Mouse (Mus musculus): Measurements from ENCODE around the gene Flad1. TPM values are rescaled to one million over a fixed set of nuclear protein-coding genes. Genes with fewer than 3 reads are reported as not detected.
"Not testable (repeated sequence)": the region's sequence is repeated elsewhere in the genome, so short reads cannot be mapped to it uniquely, and the experiment has no call there.

Flad1 gene
- polyA plus RNA-seq, 1 experiment from 2014 or later: 18.7 TPM

DNA sequence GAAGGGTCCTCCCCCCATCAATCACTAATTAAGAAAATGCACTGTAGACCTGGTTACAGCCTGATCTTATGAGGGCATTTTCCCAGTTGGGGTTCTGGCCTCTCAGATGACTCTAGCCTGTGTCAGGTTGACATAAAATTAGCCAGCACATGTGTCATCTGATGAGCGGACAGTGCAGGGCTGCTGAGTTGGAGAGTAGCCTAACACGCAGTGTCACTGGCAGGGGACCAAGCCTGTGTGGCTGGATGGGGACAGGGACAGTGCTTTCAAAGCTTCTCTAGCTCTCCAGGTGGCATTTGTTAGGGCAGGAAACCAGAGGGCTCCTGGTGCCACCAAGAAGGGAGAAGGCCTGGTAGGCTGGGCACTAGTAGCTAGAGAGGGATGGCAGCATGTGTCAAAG lies 29.0 kb upstream of the Flad1 start:
- WGBS (ENCODE audit: insufficient replicate concordance): 83% methylated on average over 2 of the region's 2 CpGs
- ATAC-seq (ENCODE audit: low read depth) (no peak), DNase-seq (no peak)
- Histone ChIP-seq H3K4me3 (replicated peaks) (no peak overlapping the region), H3K36me3 (0 out of 2 replicates have a peak, but pooled peaks cover 3% of the 10 kb centered on the region), H3K27me3 (no peaks in the 10 kb centered on the region), H3K4me1 (replicated peaks) (peaks cover 29% of the 10 kb centered on the region), H3K9me3 (replicated peaks) (no peaks in the 10 kb centered on the region), H3K27ac (no peak overlapping the region), H3K9ac (no peak overlapping the region), H3K4me2 (no peak overlapping the region)

GRCm38 (mm10) chr3:89437269-89437668 lies 25.6 kb upstream of the Flad1 start:
- ATAC-seq (ENCODE audit: low read depth) (no peak), DNase-seq (no peak)
- 16% methylated on average over 5 of the region's 5 CpGs for WGBS (ENCODE audit: insufficient replicate concordance)
- H3K27ac ChIP-seq: peak overlapping the region; percentile 3; the same call in 1 of the 2 replicates
- peaks cover 25% of the 10 kb centered on the region for H3K36me3 ChIP-seq
- H3K9me3 ChIP-seq (replicated peaks): no peaks in the 10 kb centered on the region
- H3K27me3 ChIP-seq: no peaks in the 10 kb centered on the region
- peak overlapping the region; percentile 68 for H3K9ac ChIP-seq
- peak overlapping the region; percentile 75 for H3K4me2 ChIP-seq
- peaks cover 42% of the 10 kb centered on the region for H3K4me1 ChIP-seq (replicated peaks)
- peak overlapping the region; percentile 63 for H3K4me3 ChIP-seq (replicated peaks)

GRCm38 (mm10) chr3:89436176-89437113 lies 24.8 kb upstream of the Flad1 start, which contains the start of gene Pbxip1:
Pbxip1 (plus strand) TSS chr3:89436706.
- peak within 1 kb of the TSS; percentile 3; the same call in 1 of the 2 replicates for H3K27ac ChIP-seq
- H3K36me3 ChIP-seq: peaks cover 28% of the 10 kb centered on the region
- no peaks in the 10 kb centered on the region for H3K9me3 ChIP-seq (replicated peaks)
- peak within 1 kb of the TSS; percentile 63 for H3K4me3 ChIP-seq (replicated peaks)
- 5% methylated on average over 16 of the region's 16 CpGs for WGBS (ENCODE audit: insufficient replicate concordance)
- H3K27me3 ChIP-seq: no peaks in the 10 kb centered on the region
- H3K9ac ChIP-seq: peak within 1 kb of the TSS; percentile 68
- peak; percentile 72 for ATAC-seq (ENCODE audit: low read depth)
- peak; percentile 55 for DNase-seq
- peak within 1 kb of the TSS; percentile 75 for H3K4me2 ChIP-seq
- peaks cover 50% of the 10 kb centered on the region for H3K4me1 ChIP-seq (replicated peaks)

DNA sequence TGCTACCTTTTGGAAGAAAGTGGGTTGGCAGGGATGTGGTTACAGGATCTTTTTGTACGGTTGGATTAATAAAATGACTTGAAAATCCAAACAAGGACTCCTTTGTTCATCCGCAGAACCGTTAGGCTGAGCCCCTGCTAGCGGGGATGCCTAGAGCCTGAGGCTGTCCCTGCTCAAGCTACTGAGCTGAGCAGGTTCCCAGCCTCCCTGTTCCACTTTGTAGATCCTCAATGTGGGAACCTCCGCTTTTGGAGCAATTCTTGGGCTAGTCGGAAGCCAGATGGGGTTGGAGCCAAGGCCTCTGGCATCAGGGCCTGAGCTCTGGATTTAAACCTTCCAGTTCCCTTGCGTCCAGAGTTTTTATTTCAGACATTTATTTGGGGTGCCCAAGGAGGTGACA lies 23.4 kb upstream of the Flad1 start:
- no peak overlapping the region for H3K4me2 ChIP-seq
- H3K4me1 ChIP-seq (replicated peaks): peaks cover 62% of the 10 kb centered on the region
- no peaks in the 10 kb centered on the region for H3K27me3 ChIP-seq
- H3K27ac ChIP-seq: no peak overlapping the region
- H3K9ac ChIP-seq: no peak overlapping the region
- ATAC-seq (ENCODE audit: low read depth) (no peak), DNase-seq (no peak)
- H3K36me3 ChIP-seq: peaks cover 28% of the 10 kb centered on the region
- no peaks in the 10 kb centered on the region for H3K9me3 ChIP-seq (replicated peaks)
- 81% methylated on average over 7 of the region's 7 CpGs for WGBS (ENCODE audit: insufficient replicate concordance)
- no peak overlapping the region for H3K4me3 ChIP-seq (replicated peaks)

DNA sequence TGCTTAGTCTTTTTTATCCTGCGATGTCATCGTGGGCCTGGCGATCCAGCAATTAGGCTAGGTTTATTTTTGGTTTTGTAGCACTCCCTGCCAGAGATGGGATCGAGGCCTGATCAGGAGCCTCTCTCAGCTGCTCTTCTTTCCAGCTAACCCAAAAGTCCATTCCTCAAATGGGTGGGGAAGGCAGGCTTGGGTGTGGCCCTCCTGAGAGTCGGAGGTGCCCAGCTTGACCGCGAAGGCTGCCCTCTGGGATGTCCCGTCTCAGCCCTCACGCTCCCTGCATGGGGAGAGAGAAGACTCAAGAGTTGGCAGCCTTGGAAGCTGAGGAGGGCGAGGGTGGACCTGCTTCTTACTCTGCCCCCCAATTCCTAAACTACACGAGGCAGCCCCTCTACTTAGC lies 22.9 kb upstream of the Flad1 start:
- Histone ChIP-seq H3K27me3 (no peaks in the 10 kb centered on the region), H3K4me2 (no peak overlapping the region), H3K4me3 (replicated peaks) (no peak overlapping the region), H3K9me3 (replicated peaks) (no peaks in the 10 kb centered on the region), H3K9ac (no peak overlapping the region), H3K36me3 (peaks cover 28% of the 10 kb centered on the region), H3K4me1 (replicated peaks) (peaks cover 67% of the 10 kb centered on the region), H3K27ac (no peak overlapping the region)
- WGBS (ENCODE audit: insufficient replicate concordance): 84% methylated on average over 11 of the region's 11 CpGs
- ATAC-seq (ENCODE audit: low read depth): no peak
- no peak for DNase-seq

DNA sequence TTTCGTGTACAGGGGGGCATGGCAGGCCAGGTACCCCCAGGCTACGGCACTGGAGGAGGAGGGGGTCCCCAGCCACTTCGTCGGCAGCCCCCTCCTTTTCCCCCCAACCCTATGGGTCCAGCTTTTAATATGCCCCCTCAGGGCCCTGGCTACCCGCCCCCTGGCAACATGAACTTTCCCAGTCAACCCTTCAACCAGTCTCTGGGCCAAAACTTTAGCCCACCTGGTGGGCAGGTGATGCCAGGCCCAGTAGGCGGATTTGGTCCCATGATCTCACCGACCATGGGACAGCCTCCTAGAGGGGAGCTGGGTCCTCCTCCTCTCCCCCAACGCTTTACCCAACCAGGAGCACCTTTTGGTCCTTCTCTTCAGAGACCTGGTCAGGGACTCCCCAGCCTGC lies 20.9 kb upstream of the Flad1 start:
- no peak overlapping the region for H3K9ac ChIP-seq

DNA sequence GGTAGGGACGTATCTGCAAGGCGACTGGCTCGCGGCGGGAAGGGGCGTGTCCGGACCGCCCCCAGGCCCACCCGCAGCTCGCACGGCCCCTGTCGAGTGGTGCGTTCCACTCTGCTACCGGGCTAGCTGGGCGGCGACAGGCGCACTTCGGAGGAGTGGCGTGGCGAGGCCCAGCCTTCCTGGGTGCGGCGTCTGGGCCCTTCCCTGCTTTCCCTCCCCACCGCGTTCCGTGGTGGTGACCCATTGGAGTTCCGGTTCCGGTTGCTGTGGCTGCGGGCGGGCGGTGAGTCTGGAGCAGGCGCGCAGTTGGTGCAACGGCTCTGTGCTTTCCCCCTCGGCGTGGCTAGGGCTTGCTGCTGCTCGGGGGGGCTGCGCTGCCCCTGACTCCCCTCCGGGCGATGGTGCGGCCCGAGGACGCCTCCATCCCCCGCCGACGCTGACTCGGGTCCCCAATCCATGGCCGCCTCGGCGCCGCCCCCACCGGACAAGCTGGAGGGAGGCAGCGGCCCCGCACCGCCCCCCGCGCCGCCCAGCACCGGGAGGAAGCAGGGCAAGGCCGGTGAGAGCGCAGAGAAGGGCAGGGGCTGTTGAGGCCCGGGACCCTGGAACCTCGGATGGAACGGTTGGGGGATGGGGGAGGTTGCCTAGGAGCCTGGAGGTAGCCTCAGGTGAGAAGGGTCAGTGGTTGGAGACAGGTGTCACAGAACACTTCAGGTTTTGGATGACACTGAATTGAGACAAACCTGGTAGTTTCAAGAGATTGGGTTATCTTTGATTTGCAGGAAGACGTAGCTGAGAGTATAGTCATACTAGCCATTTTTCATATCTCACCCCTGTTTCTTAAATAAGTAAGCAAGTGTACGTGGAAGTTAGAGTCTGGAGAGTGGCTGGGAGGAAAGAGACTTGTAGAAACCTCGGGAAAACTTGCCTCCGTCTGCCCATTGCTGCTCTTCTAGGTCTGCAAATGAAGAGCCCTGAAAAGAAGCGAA lies 18.8 kb upstream of the Flad1 start, which contains the start of gene Pygo2:
TSS of gene Pygo2 (plus strand) at position 44 of the 989 bp plus-strand sequence.
- 2% methylated on average over 68 of the region's 68 CpGs for WGBS (ENCODE audit: insufficient replicate concordance)
- Histone ChIP-seq H3K36me3 (peaks cover 60% of the 10 kb centered on the region), H3K27me3 (no peaks in the 10 kb centered on the region), H3K4me1 (replicated peaks) (peaks cover 64% of the 10 kb centered on the region), H3K9me3 (replicated peaks) (no peaks in the 10 kb centered on the region), H3K4me2 (peak within 1 kb of the TSS; percentile 96), H3K4me3 (replicated peaks) (peak within 1 kb of the TSS; percentile 96), H3K9ac (peak within 1 kb of the TSS; percentile 95), H3K27ac (peak within 1 kb of the TSS; percentile 88)
- DNase-seq: peak; percentile 93
- ATAC-seq (ENCODE audit: low read depth): peak; percentile 97

More for the DNA sequence above, 20.9 kb upstream of the Flad1 start:
- ATAC-seq (ENCODE audit: low read depth) (no peak), DNase-seq (no peak)
- WGBS (ENCODE audit: insufficient replicate concordance): 91% methylated on average over 8 of the region's 8 CpGs
- Histone ChIP-seq H3K4me3 (replicated peaks) (no peak overlapping the region), H3K4me1 (replicated peaks) (peaks cover 62% of the 10 kb centered on the region), H3K27me3 (no peaks in the 10 kb centered on the region), H3K9me3 (replicated peaks) (no peaks in the 10 kb centered on the region), H3K4me2 (no peak overlapping the region), H3K36me3 (peaks cover 38% of the 10 kb centered on the region), H3K27ac (peak overlapping the region; percentile 5; the same call in 1 of the 2 replicates)

DNA sequence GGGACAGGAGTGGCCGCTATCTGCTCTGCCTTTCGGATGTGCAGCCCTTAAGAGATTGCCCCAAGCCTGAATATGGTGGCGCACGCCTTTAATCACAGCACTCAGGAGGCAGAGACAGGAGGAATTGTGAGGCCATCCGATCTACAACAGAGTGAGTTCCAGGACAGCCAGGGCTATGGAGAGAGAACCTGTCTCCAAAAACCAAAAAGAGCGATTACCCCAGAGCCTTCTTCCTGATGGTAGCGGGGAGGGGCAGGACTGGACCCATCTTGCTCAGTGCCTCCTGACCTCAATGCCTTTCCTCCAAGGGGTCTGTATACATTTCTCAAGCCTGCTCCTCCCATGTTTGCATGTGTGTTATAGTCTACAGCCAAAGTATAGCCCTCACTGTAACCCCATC lies 17.4 kb upstream of the Flad1 start:
- H3K4me2 ChIP-seq; H3K9ac ChIP-seq; H3K4me3 ChIP-seq (replicated peaks); H3K27ac ChIP-seq; ATAC-seq (ENCODE audit: low read depth); DNase-seq; H3K9me3 ChIP-seq (replicated peaks); H3K27me3 ChIP-seq: not testable (repeated sequence)
- 89% methylated on average over 7 of the region's 7 CpGs for WGBS (ENCODE audit: insufficient replicate concordance)
- Histone ChIP-seq H3K4me1 (replicated peaks) (peaks cover 69% of the 10 kb centered on the region), H3K36me3 (peaks cover 67% of the 10 kb centered on the region)

GRCm38 (mm10) chr3:89425876-89426275 lies 14.2 kb upstream of the Flad1 start:
- Histone ChIP-seq H3K36me3 (peaks cover 64% of the 10 kb centered on the region), H3K4me2 (peak overlapping the region; percentile 97), H3K27me3 (no peaks in the 10 kb centered on the region), H3K4me3 (replicated peaks) (peak overlapping the region; percentile 76), H3K4me1 (replicated peaks) (peaks cover 82% of the 10 kb centered on the region), H3K9ac (peak overlapping the region; percentile 87), H3K9me3 (replicated peaks) (no peaks in the 10 kb centered on the region), H3K27ac (peak overlapping the region; percentile 98)
- DNase-seq (peak; percentile 72), ATAC-seq (ENCODE audit: low read depth) (peak; percentile 11)
- WGBS (ENCODE audit: insufficient replicate concordance): 25% methylated on average over 4 of the region's 4 CpGs

DNA sequence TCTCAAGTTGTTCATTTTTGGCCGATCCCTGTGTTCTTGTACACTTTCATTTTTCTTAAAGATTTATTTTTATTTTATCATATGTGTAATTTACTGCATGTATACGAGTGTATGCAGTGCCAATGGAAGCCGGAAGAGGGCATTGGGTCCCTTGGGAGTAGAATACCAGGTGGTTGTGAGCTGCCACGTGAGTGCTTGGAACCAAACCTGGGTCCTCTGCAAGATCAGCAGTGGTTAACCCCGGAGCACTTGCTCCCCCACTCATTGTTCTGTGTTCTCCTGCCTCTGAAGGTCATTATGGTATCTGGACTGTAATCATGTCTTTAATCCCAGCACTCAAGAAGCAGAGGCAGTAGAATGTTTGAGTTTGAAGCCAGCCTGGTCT lies 13.5 kb upstream of the Flad1 start:
- ATAC-seq (ENCODE audit: low read depth) (no peak), DNase-seq (no peak)
- Histone ChIP-seq H3K4me2 (peak overlapping the region; percentile 97), H3K9me3 (replicated peaks) (no peaks in the 10 kb centered on the region), H3K36me3 (peaks cover 64% of the 10 kb centered on the region), H3K9ac (peak overlapping the region; percentile 87), H3K27ac (peak overlapping the region; percentile 98), H3K27me3 (no peaks in the 10 kb centered on the region), H3K4me1 (replicated peaks) (peaks cover 85% of the 10 kb centered on the region), H3K4me3 (replicated peaks) (peak overlapping the region; percentile 76)
- WGBS (ENCODE audit: insufficient replicate concordance): 63% methylated on average over 5 of the region's 5 CpGs

Measured in liver, embryonic 13.5 days (tissue).